ENCODE assay signal across 10 mouse cellular contexts in genomic region chr2:113395646-113396045, GRCm38 (mm10).
"Had no signal": no experiment of that assay in that cellular context is flagged by ENCODE, and none has a peak within 500 bp of the region (broad histone marks: within the 10 kb centered on the region; RNA-seq: fewer than 3 reads in every experiment).

No protein-coding gene starts in this region.

- H3K4me1 ChIP-seq: liver, embryonic 12.5 days had no signal

- ATAC-seq: hindbrain, embryonic 16.5 days; inflammation-experienced regulatory T-cells, adult 6 months; intestine, postnatal 0 days; liver, embryonic 12.5 days; midbrain, embryonic 13.5 days had no signal

- H3K4me2 ChIP-seq: limb, embryonic 15.5 days; liver, embryonic 12.5 days; midbrain, embryonic 13.5 days had no signal

- H3K9me3 ChIP-seq: limb, embryonic 15.5 days; liver, embryonic 12.5 days; midbrain, embryonic 13.5 days had no signal

- H3K27ac ChIP-seq: limb, embryonic 15.5 days; liver, embryonic 12.5 days; midbrain, embryonic 13.5 days had no signal

- H3K27me3 ChIP-seq: limb, embryonic 15.5 days; liver, embryonic 12.5 days; midbrain, embryonic 13.5 days had no signal

- H3K9ac ChIP-seq: limb, embryonic 15.5 days; liver, embryonic 12.5 days; midbrain, embryonic 13.5 days had no signal

- DNase-seq: layer of hippocampus, postnatal 36 days; lung, postnatal 14 days; right cerebral cortex, postnatal 14 days; thymus, postnatal 36 days had no signal

- H3K4me3 ChIP-seq: limb, embryonic 15.5 days; liver, embryonic 12.5 days; midbrain, embryonic 13.5 days had no signal

- H3K36me3 ChIP-seq: limb, embryonic 15.5 days; liver, embryonic 12.5 days; midbrain, embryonic 13.5 days had no signal
